Mouse (Mus musculus) midbrain, embryonic 14.5 days (tissue): ENCODE data around the gene Catspere2. TPM values are rescaled to one million over a fixed set of nuclear protein-coding genes. Genes with fewer than 3 reads are reported as not detected.
"Not testable (repeated sequence)": the region's sequence is repeated elsewhere in the genome, so short reads cannot be mapped to it uniquely, and the experiment has no call there.

ENCODE experiments used
- ATAC-seq: fragments of 200-750 bp; cut with Nextera tagmentation; 2 replicates; pipeline ENCODE4 v1.8.0; 2017; ENCODE audit warnings: moderate number of reproducible peaks, moderate library complexity; ENCODE audit not compliant: low FRiP score, low TSS enrichment
- DNase-seq: peaks from one replicate; pipeline ENCODE4 v3.0.0-alpha.2; 2015
- H3K27ac ChIP-seq: fragments of 300-500 bp; sonication (generic); replicated peaks from 2 replicates; pipeline ENCODE4 v1.5.1; 2014; ENCODE audit warnings: mild to moderate bottlenecking, low read depth, low read length, moderate library complexity
- H3K27me3 ChIP-seq: fragments of 300-500 bp; sonication (generic); 2 replicates; pipeline ENCODE4 v1.6.1; 2014; ENCODE audit warnings: low read length, control low read depth, mixed read lengths; ENCODE audit not compliant: control insufficient read depth, insufficient read depth
- H3K36me3 ChIP-seq: fragments of 300-500 bp; sonication (generic); 2 replicates; pipeline ENCODE4 v1.6.1; 2014; ENCODE audit warnings: low read length, control low read depth; ENCODE audit not compliant: control insufficient read depth, insufficient read depth
- H3K4me1 ChIP-seq: fragments of 300-500 bp; sonication (generic); 2 replicates; pipeline ENCODE4 v1.6.1; 2014; ENCODE audit warnings: mild to moderate bottlenecking, antibody characterized with exemption, low read length, control low read depth; ENCODE audit not compliant: control insufficient read depth, insufficient read depth
- H3K4me2 ChIP-seq: fragments of 300-500 bp; sonication (generic); 2 replicates; pipeline ENCODE4 v1.6.1; 2014; ENCODE audit warnings: mild to moderate bottlenecking, low read length, moderate library complexity
- H3K4me3 ChIP-seq: fragments of 300-500 bp; sonication (generic); replicated peaks from 2 replicates; pipeline ENCODE4 v1.5.1; 2014; ENCODE audit warnings: low read depth, low read length
- H3K9ac ChIP-seq: fragments of 300-500 bp; sonication (generic); replicated peaks from 2 replicates; pipeline ENCODE4 v1.6.1; 2014; ENCODE audit warnings: mild to moderate bottlenecking, low read length, moderate library complexity
- H3K9me3 ChIP-seq: fragments of 300-500 bp; sonication (generic); 2 replicates; pipeline ENCODE4 v1.6.1; 2016; ENCODE audit warnings: low read length, control low read depth, mixed read lengths; ENCODE audit not compliant: control insufficient read depth
- WGBS: fragments of 180-500 bp; shearing (Covaris S2); extraction: QIAGEN DNeasy Blood & Tissue Kit; methylation state at CpG from one replicate; pipeline ENCODE4 v1.1.7; 2014; 5-methylcytosine and 5-hydroxymethylcytosine counted together
- polyA plus RNA-seq: library from polyadenylated mRNA; unstranded; fragments of >200 nt; fragmentation: Nextera tagmentation; extraction: Ambion mirVana; gene quantifications from 2 replicates; pipeline ENCODE4 v1.2.1, GENCODE M21; 2014

The Catspere2 gene
- polyA plus RNA-seq, 1 experiment from 2014 or later, result 0.11 TPM

DNA sequence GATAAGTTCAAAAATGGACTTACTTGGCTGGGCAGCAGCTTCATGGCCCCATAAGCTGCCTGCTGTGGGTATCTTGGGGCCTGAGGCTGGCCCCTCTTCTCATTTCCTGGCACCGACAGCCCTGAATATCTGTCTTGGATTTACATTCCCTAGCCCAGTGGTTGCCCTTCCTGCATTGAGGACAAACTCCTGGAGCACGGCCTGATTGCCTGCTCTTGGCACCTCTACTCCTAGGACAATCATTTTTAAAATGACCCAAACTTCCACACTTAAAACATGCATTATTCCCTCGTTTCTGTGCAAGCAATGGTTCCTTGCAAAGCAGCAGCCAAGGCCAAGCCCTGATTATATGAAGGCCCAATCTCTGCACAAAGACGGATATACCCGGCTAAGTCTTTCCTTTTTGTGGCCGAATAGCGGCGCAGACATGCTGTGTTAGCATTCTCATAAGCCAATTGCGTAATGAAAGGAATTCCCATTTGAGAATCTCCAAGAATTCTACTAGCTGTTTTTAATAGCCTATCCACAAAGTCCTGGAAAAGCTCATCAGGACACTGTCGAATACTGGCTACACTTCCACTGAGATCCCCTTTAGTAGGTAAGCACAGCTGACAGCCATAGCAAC, 222.6 kb downstream of the Catspere2 start:
- ATAC-seq, result no peak

GRCm38 (mm10) chr1:178207856-178208255, 224.6 kb downstream of the Catspere2 start:
- H3K27ac ChIP-seq, H3K9ac ChIP-seq, ATAC-seq, DNase-seq, H3K36me3 ChIP-seq, H3K4me3 ChIP-seq, H3K4me1 ChIP-seq, H3K4me2 ChIP-seq, H3K27me3 ChIP-seq, H3K9me3 ChIP-seq: not testable (repeated sequence)
- 87% methylated on average over 4 of the region's 4 CpGs for WGBS

More for the DNA sequence above, 222.6 kb downstream of the Catspere2 start:
- WGBS, result 80% methylated on average over 10 of the region's 10 CpGs
- no peak overlapping the region for H3K27ac ChIP-seq
- no peaks in the 10 kb centered on the region for H3K27me3 ChIP-seq
- no peak overlapping the region for H3K4me2 ChIP-seq
- H3K4me1 ChIP-seq, result no peaks in the 10 kb centered on the region
- DNase-seq, result no peak
- no peaks in the 10 kb centered on the region for H3K36me3 ChIP-seq
- no peaks in the 10 kb centered on the region for H3K9me3 ChIP-seq
- H3K9ac ChIP-seq, result no peak overlapping the region
- H3K4me3 ChIP-seq, result no peak overlapping the region

DNA sequence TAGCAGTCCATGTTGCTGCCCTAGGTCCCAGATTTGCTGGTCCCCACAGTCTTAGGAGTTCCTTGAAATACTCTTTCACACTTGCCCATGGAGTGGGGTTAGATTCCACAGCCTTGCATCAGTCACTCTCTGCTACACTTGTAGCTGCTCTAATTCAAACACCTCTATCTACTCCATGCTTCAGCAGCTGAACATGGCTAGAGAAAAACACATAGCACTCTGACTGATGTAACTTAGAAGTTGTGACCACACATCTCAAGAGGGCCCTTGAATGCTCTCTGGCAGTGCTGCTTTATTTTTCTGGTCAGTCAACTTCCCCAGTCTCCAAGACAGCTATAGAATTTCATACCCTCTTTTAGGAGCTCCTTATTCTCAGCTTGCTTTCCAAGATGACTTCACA, 226.7 kb downstream of the Catspere2 start:
- Histone ChIP-seq H3K27me3 (no peaks in the 10 kb centered on the region), H3K9ac (no peak overlapping the region), H3K36me3 (no peaks in the 10 kb centered on the region), H3K27ac (no peak overlapping the region), H3K4me2 (no peak overlapping the region), H3K4me1 (no peaks in the 10 kb centered on the region), H3K4me3 (no peak overlapping the region), H3K9me3 (no peaks in the 10 kb centered on the region)
- ATAC-seq (no peak), DNase-seq (no peak)

DNA sequence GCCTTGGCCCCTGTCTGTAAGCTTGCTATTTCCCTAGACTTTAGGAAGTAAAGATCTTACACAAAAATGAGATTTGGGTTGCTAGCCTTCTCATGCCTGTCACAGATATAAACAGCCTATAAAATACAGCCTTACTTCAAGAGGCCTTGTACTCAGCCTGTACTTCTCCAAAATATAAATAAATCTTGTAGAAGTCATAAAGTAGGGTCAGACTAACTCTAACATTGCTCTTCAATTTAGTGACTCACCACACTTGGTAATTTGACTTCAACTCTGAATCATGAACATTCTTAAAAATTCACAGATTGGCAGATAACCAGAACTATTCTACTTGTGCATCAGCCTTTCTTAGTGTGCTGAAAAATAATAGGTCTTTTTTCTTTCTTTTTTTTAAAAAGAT, 233.9 kb downstream of the Catspere2 start:
- no peak for DNase-seq
- H3K4me1 ChIP-seq, result no peaks in the 10 kb centered on the region
- H3K4me3 ChIP-seq, result no peak overlapping the region
- H3K9me3 ChIP-seq, result no peaks in the 10 kb centered on the region
- no peaks in the 10 kb centered on the region for H3K27me3 ChIP-seq
- H3K27ac ChIP-seq, result no peak overlapping the region
- ATAC-seq, result no peak
- H3K9ac ChIP-seq, result no peak overlapping the region
- no peak overlapping the region for H3K4me2 ChIP-seq
- H3K36me3 ChIP-seq, result no peaks in the 10 kb centered on the region

- no peaks in the 10 kb centered on the region for H3K4me1 ChIP-seq
- H3K9me3 ChIP-seq, result no peaks in the 10 kb centered on the region
- no peak overlapping the region for H3K27ac ChIP-seq
These were observed 235.1 kb downstream of the Catspere2 start for GRCm38 (mm10) chr1:178218305-178218704.

GRCm38 (mm10) chr1:178219166-178220077, 236.2 kb downstream of the Catspere2 start:
- Histone ChIP-seq H3K36me3 (no peaks in the 10 kb centered on the region; the same call in 1 of the 2 replicates), H3K9me3 (peaks cover 2% of the 10 kb centered on the region), H3K4me2 (no peak overlapping the region), H3K27ac (no peak overlapping the region), H3K4me1 (no peaks in the 10 kb centered on the region), H3K27me3 (no peaks in the 10 kb centered on the region), H3K9ac (no peak overlapping the region), H3K4me3 (no peak overlapping the region)
- WGBS, result 89% methylated on average over 5 of the region's 5 CpGs
- DNase-seq, result no peak
- no peak for ATAC-seq

More at GRCm38 (mm10) chr1:178218305-178218704, 235.1 kb downstream of the Catspere2 start:
- H3K9ac ChIP-seq, result no peak overlapping the region
- ATAC-seq (no peak), DNase-seq (no peak)
- H3K27me3 ChIP-seq, result no peaks in the 10 kb centered on the region
- H3K36me3 ChIP-seq, result no peaks in the 10 kb centered on the region
- no peak overlapping the region for H3K4me2 ChIP-seq
- no peak overlapping the region for H3K4me3 ChIP-seq

Other genes with a start within 250 kb of the Catspere2 start
- 47.0 and 54.3 TPM in 2 replicates for gene Adss, start 186.9 kb upstream of the Catspere2 start, polyA plus RNA-seq
- gene Desi2, start 204.0 kb downstream of the Catspere2 start, polyA plus RNA-seq, result 21.8 and 22.9 TPM in 2 replicates